Mouse (Mus musculus): ENCODE measurements around the gene Jrkl. TPM values are rescaled to one million over a fixed set of nuclear protein-coding genes. Genes with fewer than 3 reads are reported as not detected.

Jrkl gene
- 1 to 10 TPM; 8.6 to 9.2 TPM for total RNA-seq (2021)
- long read RNA-seq, experiment 1, transcript Jrkl-201 (1 exons, 3,223 nt) = major isoform, 11 of 11 reads
- long read RNA-seq, experiment 1, partial matches to known transcripts = 0 of 11 reads
- long read RNA-seq, experiment 1, other reads (novel, unspliced or antisense) = 0 of 11 reads
- long read RNA-seq, experiment 2, transcript Jrkl-201 (1 exons, 3,223 nt) = major isoform, 8 of 8 reads
- long read RNA-seq, experiment 2, partial matches to known transcripts = 0 of 8 reads
- long read RNA-seq, experiment 2, other reads (novel, unspliced or antisense) = 0 of 8 reads

DNA sequence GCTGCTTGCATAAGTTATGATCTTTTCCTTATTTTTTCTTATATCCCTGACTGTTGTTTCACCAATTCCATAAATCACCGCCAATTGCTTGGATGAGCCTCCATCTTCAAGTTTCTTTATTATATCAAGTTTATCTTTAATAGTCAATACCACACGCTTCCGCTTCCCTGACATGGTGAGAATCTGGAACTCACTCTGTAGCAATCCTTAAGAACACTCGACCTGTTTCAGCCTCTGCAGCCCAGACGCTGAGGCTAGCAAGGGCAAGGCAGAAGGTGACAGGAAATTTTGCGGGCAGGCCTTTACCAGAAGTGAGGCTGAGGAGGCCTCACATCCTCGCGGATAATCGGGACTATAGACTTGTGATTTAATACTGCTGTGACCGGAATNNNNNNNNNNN is at the start of gene Jrkl:
Gene Jrkl, minus strand, starts transcription at position 349 of the 400 bp plus-strand sequence.
- Histone ChIP-seq H3K27ac (peak within 1 kb of the TSS; percentile 90), H3K4me3 (peak within 1 kb of the TSS; percentile 76)
- no peak for DNase-seq (ENCODE audit: low spot score in 2 of 2)
- no peak for TF ChIP-seq CTCF (conservative IDR thresholded peaks at IDR 0.05)

DNA sequence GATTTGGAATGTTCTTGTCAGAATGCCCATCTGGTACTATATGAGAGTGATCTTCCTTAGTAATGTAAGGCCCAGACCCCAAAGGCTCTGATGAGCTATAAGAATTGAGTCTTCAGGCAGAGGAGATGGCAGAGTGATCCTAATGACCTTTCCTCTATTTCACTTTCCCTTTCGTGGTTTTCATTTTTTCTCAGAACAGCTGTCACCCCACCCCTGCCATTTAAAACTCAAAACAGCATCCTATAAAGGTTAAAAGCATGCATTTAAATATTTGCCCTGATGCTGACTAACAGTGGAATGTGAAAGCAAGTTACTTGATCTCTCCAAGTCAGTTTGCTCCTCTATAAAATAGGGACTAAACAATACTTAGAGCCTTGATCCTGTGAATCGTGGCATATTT is 41.9 kb upstream of the Jrkl start:
- H3K27ac ChIP-seq = no peak overlapping the region
- no peak overlapping the region for H3K4me3 ChIP-seq
- DNase-seq (ENCODE audit: low spot score in 2 of 2) = no peak
- TF ChIP-seq CTCF (conservative IDR thresholded peaks at IDR 0.05) = no peak

DNA sequence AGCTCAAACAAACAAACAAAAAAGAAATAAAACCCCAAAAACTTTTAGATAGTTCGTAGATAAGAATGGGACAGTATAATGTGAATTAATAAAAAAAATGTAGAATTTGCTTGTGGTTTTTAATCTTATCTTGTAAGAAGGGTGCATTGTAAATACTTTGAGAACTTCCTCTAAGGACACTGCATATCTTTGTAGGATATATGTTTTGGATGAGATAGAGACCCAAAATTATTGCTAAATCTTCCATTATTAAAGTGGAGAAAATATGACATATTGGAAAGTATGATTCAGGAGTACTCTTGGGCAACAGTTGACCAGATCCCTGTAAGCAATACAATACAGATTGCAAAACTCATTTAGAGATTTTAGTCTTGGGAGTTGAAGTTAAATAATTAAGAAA is 27.6 kb upstream of the Jrkl start:
- no peak overlapping the region for H3K27ac ChIP-seq
- H3K4me3 ChIP-seq = no peak overlapping the region
- DNase-seq (ENCODE audit: low spot score in 2 of 2) = no peak
- no peak for TF ChIP-seq CTCF (conservative IDR thresholded peaks at IDR 0.05)

DNA sequence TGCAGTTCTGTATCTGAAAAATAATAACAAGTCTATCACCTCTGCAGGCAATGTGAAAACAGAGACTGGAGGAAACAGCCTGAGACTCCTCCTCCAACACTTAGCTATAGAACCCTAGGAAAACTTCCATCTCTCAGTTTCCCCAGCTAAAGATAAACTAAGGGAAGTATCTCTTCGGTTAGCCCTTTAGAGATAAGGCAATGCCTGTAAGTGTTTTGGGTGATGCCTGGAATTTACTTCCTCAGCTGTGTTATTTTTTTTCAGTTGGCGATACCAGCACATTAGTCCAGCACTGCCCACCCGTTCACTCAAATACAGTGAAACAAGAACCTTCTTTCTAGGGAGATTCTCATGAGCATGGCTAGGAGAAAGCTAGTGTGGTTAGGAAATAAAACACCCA is 15.4 kb upstream of the Jrkl start:
- H3K4me3 ChIP-seq = no peak overlapping the region
- H3K27ac ChIP-seq = no peak overlapping the region
- TF ChIP-seq CTCF (conservative IDR thresholded peaks at IDR 0.05) = no peak
- no peak for DNase-seq (ENCODE audit: low spot score in 2 of 2)

DNA sequence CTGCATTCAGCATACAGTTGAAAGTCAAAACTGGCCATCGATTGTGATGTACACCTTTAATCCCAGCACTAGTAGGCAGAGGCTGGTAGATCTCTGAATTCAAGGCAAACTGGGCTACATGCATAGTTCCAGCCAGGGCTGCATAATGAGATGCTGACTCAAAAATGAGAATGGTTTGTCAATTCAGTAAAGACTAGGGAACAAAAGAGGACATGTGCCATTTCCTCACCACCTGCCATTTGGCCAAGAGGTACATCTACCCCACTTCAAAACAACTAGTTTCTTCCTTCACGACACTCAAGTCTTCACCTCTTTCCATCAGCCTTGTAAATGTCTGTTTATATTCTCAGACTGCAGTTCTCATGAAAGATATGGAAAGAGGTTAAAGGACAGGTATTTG is 12.5 kb upstream of the Jrkl start:
- no peak for TF ChIP-seq CTCF (conservative IDR thresholded peaks at IDR 0.05)

DNA sequence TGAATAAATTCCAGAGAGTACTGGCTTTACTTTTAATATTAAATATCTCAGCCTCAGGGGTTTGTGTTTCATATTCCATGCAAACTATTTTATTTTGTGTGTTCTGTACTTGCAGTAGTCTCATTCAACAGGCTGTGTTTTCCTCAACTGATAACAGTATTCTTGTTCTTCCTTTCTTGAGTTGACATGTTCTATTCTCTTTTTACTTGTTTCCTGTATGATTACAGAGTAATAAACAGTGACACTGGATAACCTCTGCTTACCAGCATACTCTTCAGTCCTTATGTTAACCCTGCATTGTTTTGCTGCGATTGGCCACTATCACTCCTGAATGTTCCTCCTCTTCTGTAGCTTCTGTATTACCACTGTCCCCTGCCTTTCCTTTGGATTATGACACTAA is 11.1 kb upstream of the Jrkl start:
- no peak for DNase-seq (ENCODE audit: low spot score in 2 of 2)
- Histone ChIP-seq H3K4me3 (no peak overlapping the region), H3K27ac (no peak overlapping the region)
- TF ChIP-seq CTCF (conservative IDR thresholded peaks at IDR 0.05) = no peak

More for the DNA sequence above, 12.5 kb upstream of the Jrkl start:
- Histone ChIP-seq H3K4me3 (no peak overlapping the region), H3K27ac (no peak overlapping the region)
- DNase-seq (ENCODE audit: low spot score in 2 of 2) = no peak

DNA sequence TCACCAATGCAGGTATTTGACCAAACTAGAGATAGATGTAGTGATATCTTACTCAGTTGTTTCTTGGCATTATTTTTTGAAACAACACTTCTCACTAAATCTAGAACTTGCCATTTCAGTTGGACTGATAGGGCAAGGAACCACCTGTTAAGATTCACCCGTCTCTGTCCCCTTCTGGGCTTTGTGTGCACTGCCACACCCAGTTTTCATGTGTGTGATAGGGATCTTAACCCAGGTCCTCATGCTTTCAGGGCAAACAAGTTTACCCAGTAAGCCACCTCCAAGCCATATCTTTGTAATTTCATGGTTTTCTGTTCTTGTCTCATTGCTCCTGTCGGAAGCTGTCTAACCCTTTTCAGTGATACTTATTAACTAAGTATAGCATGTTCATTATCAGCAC is 5.6 kb upstream of the Jrkl start:
- H3K4me3 ChIP-seq = no peak overlapping the region
- no peak for TF ChIP-seq CTCF (conservative IDR thresholded peaks at IDR 0.05)
- H3K27ac ChIP-seq = no peak overlapping the region
- DNase-seq (ENCODE audit: low spot score in 2 of 2) = no peak

DNA sequence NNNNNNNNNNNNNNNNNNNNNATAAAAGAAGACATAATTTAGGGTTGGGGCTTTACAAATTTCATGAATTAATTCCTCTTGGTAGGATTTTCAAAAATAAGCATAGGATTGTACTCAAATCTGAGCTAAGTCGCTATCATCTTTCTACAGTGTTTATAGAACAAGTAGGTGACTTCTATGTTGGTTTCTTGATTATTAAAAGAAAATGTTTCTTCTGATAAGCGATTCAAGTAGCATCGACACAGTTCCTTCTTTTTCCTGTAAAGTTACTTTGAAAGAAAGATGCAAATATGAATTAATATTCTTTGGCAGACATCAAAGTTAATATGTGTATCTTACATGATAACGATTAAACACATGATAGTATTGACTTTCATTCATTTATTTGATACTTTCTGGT is 2.5 kb upstream of the Jrkl start:
- no peak for DNase-seq (ENCODE audit: low spot score in 2 of 2)
- Histone ChIP-seq H3K27ac (no peak overlapping the region), H3K4me3 (no peak overlapping the region)
- no peak for TF ChIP-seq CTCF (conservative IDR thresholded peaks at IDR 0.05)

DNA sequence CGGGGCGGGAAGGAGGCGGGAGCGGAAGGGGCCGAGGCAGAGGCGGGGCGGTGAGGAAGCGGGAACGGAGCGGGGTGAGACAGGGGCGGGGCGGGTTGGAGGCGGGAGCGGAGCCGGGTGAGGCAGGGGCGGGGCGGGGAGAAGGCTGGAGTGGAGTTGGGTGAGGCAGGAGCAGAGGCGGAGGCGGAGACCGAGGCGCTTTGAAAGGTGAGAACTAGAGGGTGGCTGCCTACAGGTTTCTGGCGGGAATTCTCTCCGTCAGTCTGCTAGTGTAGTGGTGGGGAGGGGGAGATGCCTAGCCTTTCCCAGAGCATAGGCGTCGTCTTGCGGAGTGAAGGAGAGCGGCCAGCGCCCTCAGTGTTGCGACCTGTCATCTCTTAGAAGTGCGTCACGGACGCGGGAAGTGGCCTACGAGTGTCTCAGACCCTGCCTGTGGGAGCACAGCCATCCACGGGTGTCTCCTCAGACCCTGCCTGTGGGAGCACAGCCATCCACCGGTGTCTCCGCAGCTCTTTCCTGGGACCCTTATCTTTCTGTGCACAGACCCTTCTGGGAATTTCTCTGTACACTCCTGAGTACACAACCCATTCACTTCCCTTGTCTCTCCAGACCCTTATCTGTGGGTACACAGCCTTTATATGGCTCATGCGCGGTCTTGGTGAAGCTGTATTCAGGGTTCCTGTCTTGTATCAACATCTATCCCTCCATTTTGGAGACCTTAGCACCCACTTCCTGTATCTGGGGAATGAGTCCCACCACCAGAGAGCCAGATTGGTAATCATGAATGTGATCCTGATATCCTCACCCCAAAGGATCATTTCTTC is 1.4 kb upstream of the Jrkl start, which contains the start of gene Ccdc82:
Gene Ccdc82, plus strand, starts transcription at position 141 of the 824 bp plus-strand sequence.
- peak; percentile 74 to 86 for DNase-seq (ENCODE audit: low spot score in 2 of 2)
- no peak for TF ChIP-seq CTCF (conservative IDR thresholded peaks at IDR 0.05)

DNA sequence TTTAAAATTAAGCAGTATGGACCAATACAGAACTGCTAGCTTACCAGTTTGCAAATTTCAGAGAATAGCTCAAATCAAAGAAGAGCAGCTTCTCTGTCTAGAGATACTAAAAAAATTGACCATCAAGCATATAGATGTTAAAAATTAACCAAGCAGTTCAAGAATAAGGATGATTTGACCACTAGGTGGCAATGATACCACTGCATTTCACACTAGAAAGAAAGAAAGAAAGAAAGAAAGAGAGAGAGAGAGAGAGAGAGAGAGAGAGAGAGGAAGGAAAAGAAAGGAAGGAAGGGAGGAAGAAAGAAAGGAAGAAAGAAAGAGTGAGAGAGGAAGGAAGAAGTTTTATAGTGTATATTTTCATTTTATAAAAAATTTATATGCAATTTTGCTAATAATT is 3.3 kb downstream of the Jrkl start:
- DNase-seq (ENCODE audit: low spot score in 2 of 2) = no peak
- TF ChIP-seq CTCF (conservative IDR thresholded peaks at IDR 0.05) = peak; percentile 81
- Histone ChIP-seq H3K4me3 (no peak overlapping the region), H3K27ac (no peak overlapping the region)

More for the DNA sequence above, 1.4 kb upstream of the Jrkl start, which contains the start of gene Ccdc82:
- peak within 1 kb of the TSS; percentile 90 for H3K27ac ChIP-seq
- H3K4me3 ChIP-seq = peak within 1 kb of the TSS; percentile 85

DNA sequence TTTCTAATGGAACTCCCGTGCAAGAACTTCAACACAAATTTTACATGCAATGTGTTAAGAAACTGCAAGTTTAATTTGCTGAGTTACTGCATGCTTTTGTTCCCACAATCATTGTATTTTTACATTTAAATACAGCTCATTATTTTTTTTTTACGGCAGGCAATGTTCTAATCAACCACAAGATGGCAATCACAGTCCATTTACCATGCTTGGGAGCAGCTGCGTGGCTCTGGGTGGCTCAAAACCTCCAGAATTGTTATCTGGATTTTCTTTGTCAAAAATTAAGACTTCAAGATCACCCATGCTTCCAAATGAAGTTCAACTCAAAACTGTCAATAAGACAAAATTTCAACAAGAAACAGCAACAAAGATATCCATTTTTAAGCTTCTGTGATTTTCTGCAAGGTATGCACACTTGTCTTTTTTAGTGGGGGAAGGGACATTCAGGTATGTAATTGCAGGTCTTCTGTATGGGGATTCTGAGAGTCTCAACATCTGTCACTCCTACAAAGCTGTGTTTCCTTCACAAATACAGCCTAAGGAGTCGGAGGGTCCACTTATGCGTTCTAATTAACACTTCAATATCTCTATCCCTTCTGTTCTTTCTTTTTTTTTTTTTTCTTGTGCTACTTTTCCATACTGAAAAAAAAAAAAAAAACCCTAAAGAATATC is 13.9 kb downstream of the Jrkl start:
- peak in 1 of 2 experiments; percentile 44 for DNase-seq (ENCODE audit: low spot score in 2 of 2)
- no peak overlapping the region for H3K4me3 ChIP-seq
- no peak overlapping the region for H3K27ac ChIP-seq
- TF ChIP-seq CTCF (conservative IDR thresholded peaks at IDR 0.05) = peak; percentile 93

DNA sequence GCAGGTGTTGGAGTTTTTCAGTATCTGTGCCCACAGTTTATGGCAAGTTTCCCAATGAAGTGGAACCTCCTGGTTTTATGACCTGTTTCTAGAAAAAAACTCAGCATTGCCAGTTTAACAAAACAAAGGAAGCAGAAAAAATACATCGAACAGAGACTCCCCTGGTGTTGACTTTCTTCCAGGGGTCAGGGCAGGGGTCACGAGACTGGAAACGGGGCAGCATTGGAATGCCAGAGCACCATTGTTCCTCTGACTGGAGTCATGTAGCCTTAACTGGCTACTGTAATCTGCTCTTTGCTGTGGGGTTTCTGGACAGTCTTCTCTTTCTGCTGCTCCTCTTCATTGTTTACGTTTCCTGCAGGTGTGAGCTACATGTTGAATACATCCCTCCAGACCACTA is 15.1 kb downstream of the Jrkl start:
- no peak for DNase-seq (ENCODE audit: low spot score in 2 of 2)
- Histone ChIP-seq H3K27ac (no peak overlapping the region), H3K4me3 (no peak overlapping the region)
- TF ChIP-seq CTCF (conservative IDR thresholded peaks at IDR 0.05) = no peak

DNA sequence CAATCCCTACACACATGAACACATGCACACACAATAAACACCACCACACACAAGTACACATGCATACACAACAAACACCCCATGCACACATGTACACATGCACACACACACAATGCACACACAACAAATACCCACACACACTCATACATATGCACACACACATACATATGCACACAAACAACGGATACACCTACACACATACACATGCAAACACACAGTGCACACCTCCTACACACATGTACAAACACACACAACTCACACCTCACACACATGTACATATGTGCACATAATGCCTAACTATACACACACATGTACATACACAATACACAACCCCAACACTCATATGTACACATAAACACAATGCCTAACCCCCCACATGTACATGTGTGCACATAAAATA is 19.8 kb downstream of the Jrkl start:
- no peak for TF ChIP-seq CTCF (conservative IDR thresholded peaks at IDR 0.05)
- DNase-seq (ENCODE audit: low spot score in 2 of 2) = no peak
- no peak overlapping the region for H3K4me3 ChIP-seq
- no peak overlapping the region for H3K27ac ChIP-seq

All from layer of hippocampus, adult 2 months (tissue).